Mouse (Mus musculus) testis, adult 2 months (tissue): ENCODE data around the gene Atp6v1g2.

Source experiments
- CTCF ChIP-seq: fragments of 200-500 bp; IDR thresholded peaks from 2 replicates; pipeline ENCODE4 v1.5.1; 2012; ENCODE audit warnings: low read depth, mild to moderate bottlenecking, inconsistent platforms, low read length, moderate library complexity; ENCODE audit not compliant: control insufficient read depth, insufficient read depth, insufficient replicate concordance
- POLR2A ChIP-seq: fragments of 200-500 bp; IDR thresholded peaks from 2 replicates; pipeline ENCODE4 v1.6.1; 2012; ENCODE audit warnings: low read depth, mild to moderate bottlenecking, inconsistent platforms, low read length, moderate library complexity; ENCODE audit not compliant: control insufficient read depth

- TF ChIP-seq CTCF (no peak), POLR2A (no peak)
Observed at GRCm38 (mm10) chr17:35202442-35202841, 31.0 kb upstream of the Atp6v1g2 start.
